Mouse (Mus musculus): ENCODE data around the gene Morc4. TPM values are rescaled to one million over a fixed set of nuclear protein-coding genes. Genes with fewer than 3 reads are reported as not detected.

The Morc4 gene
- polyA plus RNA-seq, 1 experiment: 1.8 TPM

- no peak for TF ChIP-seq CTCF (IDR thresholded peaks at IDR 0.05; ENCODE audit: extremely low read depth, insufficient read length, insufficient replicate concordance, low read depth, low read length)
- H3K27me3 ChIP-seq (ENCODE audit: control insufficient read depth, insufficient read depth, low read length): no peaks in the 10 kb centered on the region
- no peak overlapping the region for H3K27ac ChIP-seq (ENCODE audit: insufficient read depth, low read depth, low read length)
- H3K36me3 ChIP-seq (ENCODE audit: control insufficient read depth, insufficient read depth, low read length): no peaks in the 10 kb centered on the region
- 38% methylated on average over 7 of the region's 7 CpGs for WGBS
- no peak overlapping the region for H3K4me3 ChIP-seq (ENCODE audit: low read depth, low read length)
- peaks cover 13% of the 10 kb centered on the region; the same call in 1 of the 2 replicates for H3K4me1 ChIP-seq (ENCODE audit: control insufficient read depth, insufficient read depth, insufficient read length, low read length)
These were observed 77.2 kb downstream of the Morc4 start for GRCm38 (mm10) chrX:139794072-139794845.

GRCm38 (mm10) chrX:139785764-139786163, 85.7 kb downstream of the Morc4 start:
- TF ChIP-seq CTCF (IDR thresholded peaks at IDR 0.05; ENCODE audit: extremely low read depth, insufficient read length, insufficient replicate concordance, low read depth, low read length): no peak
- TF ChIP-seq POLR2A (IDR thresholded peaks at IDR 0.05; ENCODE audit: low read depth, low read length): no peak
- H3K27me3 ChIP-seq (ENCODE audit: control insufficient read depth, insufficient read depth, low read length): no peaks in the 10 kb centered on the region
- WGBS: 11% methylated on average over 1 of the region's 1 CpGs
- H3K4me1 ChIP-seq (ENCODE audit: control insufficient read depth, insufficient read depth, insufficient read length, low read length): peaks cover 13% of the 10 kb centered on the region; the same call in 1 of the 2 replicates
- H3K36me3 ChIP-seq (ENCODE audit: control insufficient read depth, insufficient read depth, low read length): no peaks in the 10 kb centered on the region
- H3K4me3 ChIP-seq (ENCODE audit: low read depth, low read length): no peak overlapping the region
- H3K27ac ChIP-seq (ENCODE audit: insufficient read depth, low read depth, low read length): peak overlapping the region; percentile 67; the same call in 1 of the 2 replicates

GRCm38 (mm10) chrX:139783045-139783422, 88.4 kb downstream of the Morc4 start:
- H3K4me3 ChIP-seq (ENCODE audit: low read depth, low read length): no peak overlapping the region
- H3K27ac ChIP-seq (ENCODE audit: insufficient read depth, low read depth, low read length): no peak overlapping the region
- H3K27me3 ChIP-seq (ENCODE audit: control insufficient read depth, insufficient read depth, low read length): no peaks in the 10 kb centered on the region
- 73% methylated on average over 3 of the region's 3 CpGs for WGBS
- no peaks in the 10 kb centered on the region for H3K36me3 ChIP-seq (ENCODE audit: control insufficient read depth, insufficient read depth, low read length)
- peaks cover 8% of the 10 kb centered on the region; the same call in 1 of the 2 replicates for H3K4me1 ChIP-seq (ENCODE audit: control insufficient read depth, insufficient read depth, insufficient read length, low read length)
- no peak for TF ChIP-seq CTCF (IDR thresholded peaks at IDR 0.05; ENCODE audit: extremely low read depth, insufficient read length, insufficient replicate concordance, low read depth, low read length)
- TF ChIP-seq POLR2A (IDR thresholded peaks at IDR 0.05; ENCODE audit: low read depth, low read length): no peak

GRCm38 (mm10) chrX:139782278-139783044, 89.0 kb downstream of the Morc4 start, which contains the start of gene Ripply1:
TSS of gene Ripply1 (minus strand) at chrX:139782353.
- Histone ChIP-seq H3K4me3 (ENCODE audit: low read depth, low read length) (no peak within 1 kb of the TSS), H3K27ac (ENCODE audit: insufficient read depth, low read depth, low read length) (no peak within 1 kb of the TSS), H3K4me1 (ENCODE audit: control insufficient read depth, insufficient read depth, insufficient read length, low read length) (peaks cover 12% of the 10 kb centered on the region; the same call in 1 of the 2 replicates), H3K27me3 (ENCODE audit: control insufficient read depth, insufficient read depth, low read length) (no peaks in the 10 kb centered on the region), H3K36me3 (ENCODE audit: control insufficient read depth, insufficient read depth, low read length) (no peaks in the 10 kb centered on the region)
- WGBS: 78% methylated on average over 6 of the region's 6 CpGs
- TF ChIP-seq POLR2A (IDR thresholded peaks at IDR 0.05; ENCODE audit: low read depth, low read length) (no peak), CTCF (IDR thresholded peaks at IDR 0.05; ENCODE audit: extremely low read depth, insufficient read length, insufficient replicate concordance, low read depth, low read length) (no peak)

GRCm38 (mm10) chrX:139781563-139781962, 89.9 kb downstream of the Morc4 start:
- peaks cover 13% of the 10 kb centered on the region; the same call in 1 of the 2 replicates for H3K4me1 ChIP-seq (ENCODE audit: control insufficient read depth, insufficient read depth, insufficient read length, low read length)
- WGBS: 64% methylated on average over 4 of the region's 4 CpGs
- no peaks in the 10 kb centered on the region for H3K36me3 ChIP-seq (ENCODE audit: control insufficient read depth, insufficient read depth, low read length)
- no peak overlapping the region for H3K27ac ChIP-seq (ENCODE audit: insufficient read depth, low read depth, low read length)
- no peaks in the 10 kb centered on the region for H3K27me3 ChIP-seq (ENCODE audit: control insufficient read depth, insufficient read depth, low read length)
- H3K4me3 ChIP-seq (ENCODE audit: low read depth, low read length): no peak overlapping the region
- TF ChIP-seq CTCF (IDR thresholded peaks at IDR 0.05; ENCODE audit: extremely low read depth, insufficient read length, insufficient replicate concordance, low read depth, low read length) (no peak), POLR2A (IDR thresholded peaks at IDR 0.05; ENCODE audit: low read depth, low read length) (no peak)

- TF ChIP-seq CTCF (IDR thresholded peaks at IDR 0.05; ENCODE audit: extremely low read depth, insufficient read length, insufficient replicate concordance, low read depth, low read length): no peak
- TF ChIP-seq POLR2A (IDR thresholded peaks at IDR 0.05; ENCODE audit: low read depth, low read length): no peak
- Histone ChIP-seq H3K36me3 (ENCODE audit: control insufficient read depth, insufficient read depth, low read length) (no peaks in the 10 kb centered on the region), H3K27me3 (ENCODE audit: control insufficient read depth, insufficient read depth, low read length) (no peaks in the 10 kb centered on the region), H3K4me1 (ENCODE audit: control insufficient read depth, insufficient read depth, insufficient read length, low read length) (peaks cover 13% of the 10 kb centered on the region; the same call in 1 of the 2 replicates), H3K27ac (ENCODE audit: insufficient read depth, low read depth, low read length) (no peak overlapping the region), H3K4me3 (ENCODE audit: low read depth, low read length) (no peak overlapping the region)
- 48% methylated on average over 3 of the region's 3 CpGs for WGBS
These were observed 90.5 kb downstream of the Morc4 start for GRCm38 (mm10) chrX:139780988-139781387.

GRCm38 (mm10) chrX:139779401-139779800, 92.1 kb downstream of the Morc4 start:
- TF ChIP-seq CTCF (IDR thresholded peaks at IDR 0.05; ENCODE audit: extremely low read depth, insufficient read length, insufficient replicate concordance, low read depth, low read length): no peak
- TF ChIP-seq POLR2A (IDR thresholded peaks at IDR 0.05; ENCODE audit: low read depth, low read length): no peak
- Histone ChIP-seq H3K27me3 (ENCODE audit: control insufficient read depth, insufficient read depth, low read length) (no peaks in the 10 kb centered on the region), H3K4me3 (ENCODE audit: low read depth, low read length) (no peak overlapping the region), H3K4me1 (ENCODE audit: control insufficient read depth, insufficient read depth, insufficient read length, low read length) (peaks cover 15% of the 10 kb centered on the region; the same call in 1 of the 2 replicates), H3K27ac (ENCODE audit: insufficient read depth, low read depth, low read length) (no peak overlapping the region), H3K36me3 (ENCODE audit: control insufficient read depth, insufficient read depth, low read length) (no peaks in the 10 kb centered on the region)
- 63% methylated on average over 5 of the region's 5 CpGs for WGBS
